14 mouse cellular contexts compared by ENCODE assay signal in the genomic region with DNA sequence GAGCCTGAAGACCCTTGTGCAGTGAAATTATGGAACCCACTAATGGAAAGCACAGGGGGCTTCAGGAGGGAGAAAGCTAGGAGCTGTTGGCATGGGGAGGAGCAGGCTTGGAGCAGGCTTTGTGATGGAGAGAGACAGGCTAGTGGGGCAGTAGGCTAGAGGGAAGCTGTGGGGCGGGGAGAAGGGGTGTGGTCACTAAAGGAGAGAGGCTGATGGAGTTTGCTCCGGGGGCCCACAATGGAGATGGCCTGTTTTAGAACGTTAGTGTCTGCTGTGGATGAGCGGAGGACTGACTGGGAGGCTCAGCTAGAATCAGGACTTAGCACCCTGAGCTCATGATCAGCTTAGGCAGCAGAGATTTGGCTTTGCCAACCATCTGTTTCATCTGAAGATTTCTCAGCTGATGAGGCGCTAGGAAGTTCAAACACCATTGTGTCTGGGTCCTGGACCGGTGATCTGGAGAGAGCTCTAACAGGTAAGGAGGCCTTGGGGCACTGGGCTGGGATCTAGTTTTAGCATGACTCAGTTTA. TPM values are rescaled to one million over a fixed set of nuclear protein-coding genes. Genes with fewer than 3 reads are reported as not detected.
A peak's percentile ranks its signal among the peaks of the same experiment; 100 is the strongest.
DNase-seq lines count a peak whose midpoint lies in the region; ATAC-seq and TF ChIP-seq lines count a peak whose summit lies in the region.
"Had no signal": no experiment of that assay in that cellular context is flagged by ENCODE, and none has a peak within 500 bp of the region (broad histone marks: within the 10 kb centered on the region; RNA-seq: fewer than 3 reads in every experiment).

No protein-coding gene starts in this region.

- no peaks in the 10 kb centered on the region for H3K9me3 ChIP-seq in heart, embryonic 13.5 days
- H3K9me3 ChIP-seq in stomach, embryonic 15.5 days, result no peaks in the 10 kb centered on the region
- no peaks in the 10 kb centered on the region for H3K9me3 ChIP-seq in stomach, postnatal 0 days (ENCODE audit: control insufficient read depth, low read length)
- H3K9me3 ChIP-seq in liver, embryonic 14.5 days (ENCODE audit: control insufficient read depth, low read length), result no peaks in the 10 kb centered on the region

- 41% methylated on average over 6 of the region's 6 CpGs for WGBS in heart, embryonic 13.5 days
- WGBS in stomach, embryonic 15.5 days, result 49% methylated on average over 6 of the region's 6 CpGs
- WGBS in stomach, postnatal 0 days, result 54% methylated on average over 6 of the region's 6 CpGs
- WGBS in liver, embryonic 14.5 days (ENCODE audit: insufficient replicate concordance), result 31% methylated on average over 6 of the region's 6 CpGs
- 65% methylated on average over 6 of the region's 6 CpGs for WGBS in small intestine, adult 2 months

- peak overlapping the region; percentile 37 for H3K4me3 ChIP-seq in heart, embryonic 13.5 days
- H3K4me3 ChIP-seq in stomach, embryonic 15.5 days (replicated peaks), result 0 out of 2 replicates have a peak overlapping the region, but pooled peaks have one; percentile 5
- H3K4me3 ChIP-seq in stomach, postnatal 0 days (ENCODE audit: low read depth, low read length), result no peak overlapping the region
- no peak overlapping the region for H3K4me3 ChIP-seq in liver, embryonic 14.5 days (ENCODE audit: insufficient read depth in 1 of 2, low read depth in 2 of 2, low read length in 2 of 2)
- peak overlapping the region; percentile 22 for H3K4me3 ChIP-seq in small intestine, adult 2 months (ENCODE audit: low read depth, low read length)

- peak overlapping the region; percentile 48 for H3K9ac ChIP-seq in heart, embryonic 13.5 days
- no peak overlapping the region for H3K9ac ChIP-seq in stomach, embryonic 15.5 days
- no peak overlapping the region for H3K9ac ChIP-seq in stomach, postnatal 0 days (ENCODE audit: low read length)
- H3K9ac ChIP-seq in liver, embryonic 14.5 days (replicated peaks), result no peak overlapping the region

- DNase-seq in heart, adult 8-10 months (ENCODE audit: low spot score), result no peak
- no peak for DNase-seq in stomach, postnatal 0 days (ENCODE audit: low spot score)
- DNase-seq in liver, embryonic 14.5 days (ENCODE audit: low read depth in 3 of 3, low spot score in 3 of 3), result no peak
- DNase-seq in layer of hippocampus, postnatal 36 days, result no peak
- no peak for DNase-seq in cerebellum, adult 18-20 months
- DNase-seq: cerebellum, adult 11 months; right cerebral cortex, postnatal 4 days had no signal

- TF ChIP-seq EP300 in stomach, postnatal 0 days (optimal IDR thresholded peaks at IDR 0.05), result no peak
- no peak for TF ChIP-seq EP300 in liver, embryonic 14.5 days (IDR thresholded peaks at IDR 0.05; ENCODE audit: low read depth)

- no peak for ATAC-seq in heart, embryonic 13.5 days (ENCODE audit: extremely low read depth, insufficient number of reproducible peaks, low FRiP score, low TSS enrichment)
- no peak for ATAC-seq in stomach, embryonic 15.5 days (ENCODE audit: insufficient read depth, low FRiP score, low read depth)
- ATAC-seq in stomach, postnatal 0 days (ENCODE audit: low FRiP score, low TSS enrichment), result no peak
- ATAC-seq in liver, embryonic 14.5 days (ENCODE audit: insufficient read depth), result no peak
- ATAC-seq: CD4-positive, CD25-positive, alpha-beta regulatory T cell, adult 4 months had no signal

- peaks cover 29% of the 10 kb centered on the region; the same call in 1 of the 2 replicates for H3K27me3 ChIP-seq in heart, embryonic 13.5 days (replicated peaks)
- no peaks in the 10 kb centered on the region; the same call in 1 of the 2 replicates for H3K27me3 ChIP-seq in stomach, embryonic 15.5 days (replicated peaks)
- H3K27me3 ChIP-seq in stomach, postnatal 0 days (ENCODE audit: control insufficient read depth, insufficient read depth, low read length), result no peaks in the 10 kb centered on the region
- H3K27me3 ChIP-seq in liver, embryonic 14.5 days (ENCODE audit: control insufficient read depth, insufficient read depth, low read length), result no peaks in the 10 kb centered on the region; the same call in 1 of the 2 replicates
- H3K27me3 ChIP-seq in small intestine, adult 2 months (ENCODE audit: control insufficient read depth, insufficient read depth, low read length), result no peaks in the 10 kb centered on the region

- H3K36me3 ChIP-seq in heart, embryonic 13.5 days, result no peaks in the 10 kb centered on the region
- H3K36me3 ChIP-seq in stomach, embryonic 15.5 days, result no peaks in the 10 kb centered on the region
- no peaks in the 10 kb centered on the region for H3K36me3 ChIP-seq in stomach, postnatal 0 days (ENCODE audit: control insufficient read depth, insufficient read depth, low read length)
- H3K36me3 ChIP-seq in liver, embryonic 14.5 days (replicated peaks; ENCODE audit: control insufficient read depth, insufficient read depth, low read depth), result no peaks in the 10 kb centered on the region
- H3K36me3 ChIP-seq in small intestine, adult 2 months (ENCODE audit: control insufficient read depth, insufficient read depth, low read length), result no peaks in the 10 kb centered on the region

- H3K4me1 ChIP-seq in heart, embryonic 13.5 days, result peaks cover 16% of the 10 kb centered on the region
- no peaks in the 10 kb centered on the region for H3K4me1 ChIP-seq in stomach, embryonic 15.5 days
- no peaks in the 10 kb centered on the region for H3K4me1 ChIP-seq in stomach, postnatal 0 days (replicated peaks; ENCODE audit: control insufficient read depth, insufficient read depth)
- peaks cover 4 to 19% of the 10 kb centered on the region in 2 experiments; a peak in 3 of 4 replicates for H3K4me1 ChIP-seq in liver, embryonic 14.5 days (replicated peaks; ENCODE audit: control insufficient read depth in 2 of 2, insufficient read depth in 2 of 2, low read length in 1 of 2)
- peaks cover 5% of the 10 kb centered on the region for H3K4me1 ChIP-seq in small intestine, adult 2 months (ENCODE audit: control insufficient read depth, insufficient read depth, insufficient read length, low read length)

- no peak for TF ChIP-seq CTCF in stomach, postnatal 0 days (IDR thresholded peaks at IDR 0.05; ENCODE audit: low read depth)
- no peak for TF ChIP-seq CTCF in liver, embryonic 14.5 days (IDR thresholded peaks at IDR 0.05; ENCODE audit: low read depth)
- no peak for TF ChIP-seq CTCF in small intestine, adult 2 months (IDR thresholded peaks at IDR 0.05; ENCODE audit: extremely low read depth, insufficient read length, insufficient replicate concordance, low read depth, low read length)

- peak overlapping the region; percentile 64 for H3K4me2 ChIP-seq in heart, embryonic 13.5 days
- H3K4me2 ChIP-seq in stomach, embryonic 15.5 days, result peak overlapping the region; percentile 28; the same call in 1 of the 2 replicates
- no peak overlapping the region for H3K4me2 ChIP-seq in stomach, postnatal 0 days (replicated peaks; ENCODE audit: low read depth)
- peak overlapping the region; percentile 31 for H3K4me2 ChIP-seq in liver, embryonic 14.5 days (ENCODE audit: low read depth)

- H3K27ac ChIP-seq in heart, embryonic 13.5 days (replicated peaks), result peak overlapping the region; percentile 85
- H3K27ac ChIP-seq in stomach, embryonic 15.5 days, result no peak overlapping the region
- no peak overlapping the region for H3K27ac ChIP-seq in stomach, postnatal 0 days (replicated peaks)
- no peak overlapping the region for H3K27ac ChIP-seq in liver, embryonic 14.5 days
- peak overlapping the region; percentile 17 for H3K27ac ChIP-seq in small intestine, adult 2 months (ENCODE audit: insufficient read depth, low read depth, low read length)

- no peak for TF ChIP-seq POLR2A in small intestine, adult 2 months (IDR thresholded peaks at IDR 0.05; ENCODE audit: low read depth, low read length)

RNA-seq across cellular contexts. Expression of gene Abi3, which starts 1.2 kb away (rescaled TPM):
- 17.0 and 17.3 TPM in 2 replicates for polyA plus RNA-seq in heart, embryonic 13.5 days (2015; fragmentation: Nextera tagmentation; extraction: Ambion mirVana)
- 10 to 100 TPM in 1 of 4 experiments, 1 to 10 TPM in 3; 7.3 to 10.8 (median 8.8) TPM for total RNA-seq in heart, adult 8-10 months (2022)
- polyA plus RNA-seq in stomach, embryonic 15.5 days (2015; fragmentation: Nextera tagmentation; extraction: Ambion mirVana), result 7.4 and 9.8 TPM in 2 replicates
- polyA plus RNA-seq in stomach, postnatal 0 days (2015; fragmentation: Nextera tagmentation; extraction: Ambion mirVana), result 3.6 and 4.2 TPM in 2 replicates
- 4.9 and 6.2 TPM in 2 replicates for polyA plus RNA-seq in liver, embryonic 14.5 days (2012; rRNA removed)
- 2.3 and 3.8 TPM in 2 replicates for polyA plus RNA-seq in liver, embryonic 14.5 days (2014; fragmentation: Nextera tagmentation; extraction: Ambion mirVana)
- 34.0 and 73.5 TPM in 2 replicates for polyA plus RNA-seq in small intestine, adult 2 months (2012; rRNA removed)
- total RNA-seq in layer of hippocampus, postnatal 36 days (2021), result 1 to 10 TPM; 6.2 to 6.4 TPM

RNA-seq across cellular contexts. Expression of gene Gngt2, which starts 6.5 kb away (rescaled TPM):
- 36.6 and 41.4 TPM in 2 replicates for polyA plus RNA-seq in heart, embryonic 13.5 days (2015; fragmentation: Nextera tagmentation; extraction: Ambion mirVana)
- 10 to 100 TPM; 11.6 to 19.0 (median 15.7) TPM for total RNA-seq in heart, adult 8-10 months (2022)
- polyA plus RNA-seq in stomach, embryonic 15.5 days (2015; fragmentation: Nextera tagmentation; extraction: Ambion mirVana), result 16.9 and 17.1 TPM in 2 replicates
- 11.1 and 12.5 TPM in 2 replicates for polyA plus RNA-seq in stomach, postnatal 0 days (2015; fragmentation: Nextera tagmentation; extraction: Ambion mirVana)
- 6.9 and 13.0 TPM in 2 replicates for polyA plus RNA-seq in liver, embryonic 14.5 days (2012; rRNA removed)
- polyA plus RNA-seq in liver, embryonic 14.5 days (2014; fragmentation: Nextera tagmentation; extraction: Ambion mirVana), result 16.5 and 17.5 TPM in 2 replicates
- polyA plus RNA-seq in small intestine, adult 2 months (2012; rRNA removed), result 2.1 and 4.7 TPM in 2 replicates
- 1 to 10 TPM; 3.1 to 4.7 TPM for total RNA-seq in layer of hippocampus, postnatal 36 days (2021)

RNA-seq across cellular contexts. Expression of gene Phospho1, which starts 19.2 kb away (rescaled TPM):
- 1.8 and 2.2 TPM in 2 replicates for polyA plus RNA-seq in heart, embryonic 13.5 days (2015; fragmentation: Nextera tagmentation; extraction: Ambion mirVana)
- total RNA-seq in heart, adult 8-10 months (2022), result 100 to 1,000 TPM; 171 to 185 (median 175) TPM
- polyA plus RNA-seq in stomach, embryonic 15.5 days (2015; fragmentation: Nextera tagmentation; extraction: Ambion mirVana), result 0.86 and 1.2 TPM in 2 replicates
- polyA plus RNA-seq in stomach, postnatal 0 days (2015; fragmentation: Nextera tagmentation; extraction: Ambion mirVana), result 0.40 and 0.45 TPM in 2 replicates
- 21.4 and 22.0 TPM in 2 replicates for polyA plus RNA-seq in liver, embryonic 14.5 days (2012; rRNA removed)
- 5.7 and 6.6 TPM in 2 replicates for polyA plus RNA-seq in liver, embryonic 14.5 days (2014; fragmentation: Nextera tagmentation; extraction: Ambion mirVana)
- 236 and 278 TPM in 2 replicates for polyA plus RNA-seq in small intestine, adult 2 months (2012; rRNA removed)
- 10 to 100 TPM; 55.8 to 62.3 TPM for total RNA-seq in layer of hippocampus, postnatal 36 days (2021)
- polyA plus RNA-seq: CD4-positive, CD25-positive, alpha-beta regulatory T cell, adult 4 months; embryonic facial prominence, embryonic 11.5 days; hindbrain, embryonic 11.5 days; neural tube, embryonic 11.5 days had no signal

Comparison
In these comparisons a context has a peak if more than half of its experiments do, and no peak if none do; other contexts are left out.
1. H3K4me3 ChIP-seq: peak in heart, embryonic 13.5 days (single experiment), stomach, embryonic 15.5 days (single experiment) and small intestine, adult 2 months (single experiment); none in stomach, postnatal 0 days (single experiment) and liver, embryonic 14.5 days (0 of 2).
2. H3K27ac ChIP-seq: peak in heart, embryonic 13.5 days (single experiment) and small intestine, adult 2 months (single experiment); none in stomach, embryonic 15.5 days (single experiment), stomach, postnatal 0 days (single experiment) and liver, embryonic 14.5 days (single experiment).
3. RNA of gene Phospho1, which starts 19.2 kb away (polyA plus RNA-seq): 236 to 278 TPM in small intestine, adult 2 months; 5.7 to 22.0 TPM in liver, embryonic 14.5 days, 1.8 to 2.2 TPM in heart, embryonic 13.5 days, 0.86 to 1.2 TPM in stomach, embryonic 15.5 days and 0.40 to 0.45 TPM in stomach, postnatal 0 days; every median in the first group is over 10 times any median in the second.